Mouse (Mus musculus) left cerebral cortex, postnatal 10 days (tissue): ENCODE measurements around the gene Defa37. TPM values are rescaled to one million over a fixed set of nuclear protein-coding genes. Genes with fewer than 3 reads are reported as not detected.
"Not testable (repeated sequence)": the region's sequence is repeated elsewhere in the genome, so short reads cannot be mapped to it uniquely, and the experiment has no call there.

Experiments used
- DNase-seq, 2 experiments: peaks; one replicate each; pipeline ENCODE4 v3.0.0; 2021 to 2022; ENCODE audit warnings: low spot score in 2 of 2, mixed read lengths in 1 of 2; ENCODE audit errors: extremely low spot score in 1 of 2
- intact Hi-C: fragments of 180-260 bp; cut with DNase I; formaldehyde crosslinking; loops from one replicate; pipeline ENCODE4 v1.15.1; 2025
- total RNA-seq, 2 experiments: library from RNA; stranded (reverse); gene quantifications; 2 replicates each; pipeline ENCODE4 v1.2.3; 2021

Defa37 gene
- total RNA-seq: not detected

- DNase-seq, intact Hi-C loops: not testable (repeated sequence)
Observed at GRCm38 (mm10) chr8:21565086-21565485, at the start of gene Defa37. Defa37 (plus strand) TSS chr8:21565386.

- intact Hi-C loops, DNase-seq: not testable (repeated sequence)
Observed at GRCm38 (mm10) chr8:21528732-21529131, 36.5 kb upstream of the Defa37 start, which contains the start of gene Defa32. Defa32 (plus strand) TSS chr8:21529032.

GRCm38 (mm10) chr8:21582706-21583105, 17.5 kb downstream of the Defa37 start, which contains the start of gene Defa28:
Defa28 (plus strand) TSS chr8:21583006.
- intact Hi-C loops, DNase-seq: not testable (repeated sequence)

- intact Hi-C loops, DNase-seq: not testable (repeated sequence)
Observed at GRCm38 (mm10) chr8:21594408-21594807, 29.2 kb downstream of the Defa37 start, which contains the start of gene Gm7861. Gm7861 (minus strand) TSS chr8:21594508.

Other genes starting within 250 kb of the Defa37 start
- not detected for gene Defa27, start 249.8 kb upstream of the Defa37 start, total RNA-seq
- gene Defa29, start 238.4 kb upstream of the Defa37 start, total RNA-seq: not detected
- gene Defa2, start 186.9 kb upstream of the Defa37 start, total RNA-seq: not detected
- gene Defa33, start 173.6 kb upstream of the Defa37 start, total RNA-seq: not detected
- gene Defa36, start 138.0 kb upstream of the Defa37 start, total RNA-seq: not detected
- not detected for gene Gm7849, start 108.8 kb upstream of the Defa37 start, total RNA-seq
- gene Defa20, start 56.1 kb upstream of the Defa37 start, total RNA-seq: not detected
- gene Defa32, start 36.4 kb upstream of the Defa37 start, total RNA-seq: not detected
- not detected for gene Defa28, start 17.6 kb downstream of the Defa37 start, total RNA-seq
- not detected for gene Gm7861, start 29.1 kb downstream of the Defa37 start, total RNA-seq
- gene Defa26, start 52.8 kb downstream of the Defa37 start, total RNA-seq: not detected
- not detected for gene Defa17, start 90.4 kb downstream of the Defa37 start, total RNA-seq
- not detected for gene Defa34, start 100.4 kb downstream of the Defa37 start, total RNA-seq
- gene AY761184, start 138.3 kb downstream of the Defa37 start, total RNA-seq: not detected
- gene Defa24, start 169.1 kb downstream of the Defa37 start, total RNA-seq: not detected